Mouse (Mus musculus) embryonic facial prominence, embryonic 11.5 days (tissue): ENCODE results near the gene Tpsg1. TPM values are rescaled to one million over a fixed set of nuclear protein-coding genes. Genes with fewer than 3 reads are reported as not detected.
A peak's percentile ranks its signal among the peaks of the same experiment; 100 is the strongest.

Source experiments
- ATAC-seq: fragments of 200-750 bp; cut with Nextera tagmentation; replicated peaks from 2 replicates; pipeline ENCODE4 v1.8.0; 2017; ENCODE audit warnings: low read depth; ENCODE audit not compliant: insufficient number of reproducible peaks, low FRiP score, low TSS enrichment
- DNase-seq: peaks from one replicate; pipeline ENCODE4 v3.0.0-alpha.2; 2015; ENCODE audit warnings: low spot score
- H3K27ac ChIP-seq: fragments of 300-500 bp; sonication (generic); replicated peaks from 2 replicates; pipeline ENCODE4 v1.5.1; 2014; ENCODE audit warnings: mild to moderate bottlenecking, low read depth, low read length, control low read depth
- H3K27me3 ChIP-seq: fragments of 300-500 bp; sonication (generic); 2 replicates; pipeline ENCODE4 v1.6.1; 2014; ENCODE audit warnings: mild to moderate bottlenecking, low read length, moderate library complexity, mixed read lengths; ENCODE audit not compliant: control insufficient read depth, insufficient read depth
- H3K36me3 ChIP-seq: fragments of 300-500 bp; sonication (generic); replicated peaks from 2 replicates; pipeline ENCODE4 v1.6.1; 2014; ENCODE audit warnings: low read depth, mild to moderate bottlenecking, low read length, moderate library complexity, mixed read lengths; ENCODE audit not compliant: control insufficient read depth, insufficient read depth
- H3K4me1 ChIP-seq: fragments of 300-500 bp; sonication (generic); 2 replicates; pipeline ENCODE4 v1.6.1; 2014; ENCODE audit warnings: low read length, mixed read lengths; ENCODE audit not compliant: control insufficient read depth, insufficient read depth
- H3K4me2 ChIP-seq: fragments of 300-500 bp; sonication (generic); 2 replicates; pipeline ENCODE4 v1.6.1; 2014; ENCODE audit warnings: low read depth, mild to moderate bottlenecking, control low read depth, low read length, moderate library complexity
- H3K4me3 ChIP-seq: fragments of 300-500 bp; sonication (generic); 2 replicates; pipeline ENCODE4 v1.5.1; 2014; ENCODE audit warnings: low read depth, low read length, control low read depth
- H3K9ac ChIP-seq: fragments of 300-500 bp; sonication (generic); replicated peaks from 2 replicates; pipeline ENCODE4 v1.6.1; 2014; ENCODE audit warnings: mild to moderate bottlenecking, control low read depth, low read length
- H3K9me3 ChIP-seq: fragments of 300-500 bp; sonication (generic); replicated peaks from 2 replicates; pipeline ENCODE4 v1.6.1; 2016; ENCODE audit warnings: mild to moderate bottlenecking, low read length, inconsistent platforms, mixed read lengths; ENCODE audit not compliant: control insufficient read depth
- WGBS: fragments of 180-500 bp; shearing (Covaris S2); extraction: QIAGEN DNeasy Blood & Tissue Kit; methylation state at CpG from one replicate; pipeline ENCODE4 v1.1.7; 2014; 5-methylcytosine and 5-hydroxymethylcytosine counted together
- polyA plus RNA-seq: library from polyadenylated mRNA; unstranded; fragments of >200 nt; fragmentation: Nextera tagmentation; extraction: Ambion mirVana; gene quantifications from 2 replicates; pipeline ENCODE4 v1.2.1, GENCODE M21; 2014

Tpsg1 gene
- polyA plus RNA-seq, 1 experiment from 2014 or later = 1.2 TPM

DNA sequence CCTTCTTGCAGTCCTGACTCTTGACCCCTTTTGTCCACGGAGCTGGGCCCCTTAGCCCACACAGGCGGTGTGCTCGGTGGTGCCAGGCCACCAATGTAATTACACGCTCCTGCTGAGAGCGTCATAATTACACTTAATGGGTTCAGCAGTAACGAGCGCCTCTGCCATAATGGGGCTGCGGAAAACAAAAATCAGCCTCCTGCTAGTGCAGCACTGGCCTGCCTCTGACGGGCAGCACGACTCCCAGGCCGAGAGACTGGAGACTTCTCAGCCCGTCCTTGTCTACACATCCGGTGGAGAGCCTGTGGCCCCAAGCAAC, 29.4 kb downstream of the Tpsg1 start:
- no peaks in the 10 kb centered on the region for H3K36me3 ChIP-seq
- no peaks in the 10 kb centered on the region for H3K9me3 ChIP-seq
- 42% methylated on average over 13 of the region's 13 CpGs for WGBS
- no peaks in the 10 kb centered on the region for H3K27me3 ChIP-seq
- H3K9ac ChIP-seq = no peak overlapping the region
- no peak for DNase-seq
- no peaks in the 10 kb centered on the region; the same call in 1 of the 2 replicates for H3K4me1 ChIP-seq
- H3K4me2 ChIP-seq = no peak overlapping the region
- no peak overlapping the region for H3K27ac ChIP-seq
- H3K4me3 ChIP-seq = no peak overlapping the region
- no peak; the same call in 1 of the 2 replicates for ATAC-seq

DNA sequence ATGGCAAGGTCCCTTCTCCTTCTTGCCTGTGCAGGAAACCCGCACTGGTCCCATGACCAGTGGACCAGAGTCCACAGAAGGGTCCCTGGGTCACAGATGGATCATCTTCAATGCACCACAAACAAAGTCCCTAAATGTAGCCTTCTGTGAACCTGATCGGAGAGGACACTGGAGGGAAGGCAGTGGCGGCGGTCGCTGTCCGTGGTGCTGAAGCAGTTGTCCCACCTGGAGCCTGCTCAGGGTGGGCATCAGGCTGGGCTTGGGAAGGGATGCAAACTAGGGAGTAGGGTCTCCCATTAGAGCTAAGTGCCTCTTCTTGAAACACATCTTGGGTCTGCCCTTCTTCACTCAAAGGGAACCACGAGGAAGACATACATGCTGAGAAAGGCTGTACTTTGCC, 31.4 kb downstream of the Tpsg1 start:
- DNase-seq (peak; percentile 78), ATAC-seq (no peak)
- peaks cover 5% of the 10 kb centered on the region; the same call in 1 of the 2 replicates for H3K4me1 ChIP-seq
- H3K36me3 ChIP-seq = no peaks in the 10 kb centered on the region
- no peak overlapping the region for H3K4me3 ChIP-seq
- no peak overlapping the region for H3K9ac ChIP-seq
- 7% methylated on average over 7 of the region's 7 CpGs for WGBS
- no peak overlapping the region for H3K4me2 ChIP-seq
- no peaks in the 10 kb centered on the region for H3K9me3 ChIP-seq
- no peaks in the 10 kb centered on the region for H3K27me3 ChIP-seq
- H3K27ac ChIP-seq = no peak overlapping the region

DNA sequence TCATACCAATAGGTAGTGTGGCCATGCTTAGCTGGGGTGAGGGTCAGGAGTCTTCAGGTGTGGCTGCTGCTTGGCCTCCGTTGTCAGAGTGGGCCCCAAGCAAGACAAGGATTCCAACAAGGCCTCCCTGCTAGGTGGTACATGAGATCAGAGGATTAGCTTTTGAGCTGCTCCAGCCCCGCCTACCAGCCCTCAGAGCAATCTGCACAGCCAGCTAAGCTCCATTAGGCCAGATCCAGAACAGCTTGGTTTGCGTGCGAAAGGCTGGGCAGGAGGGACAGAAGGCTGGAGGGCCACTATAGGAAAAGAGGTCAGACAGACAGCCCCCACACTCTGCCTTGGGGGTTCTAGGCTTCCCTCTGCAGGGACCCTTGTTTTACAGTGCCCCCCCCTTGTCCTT, 32.4 kb downstream of the Tpsg1 start:
- no peak for ATAC-seq
- Histone ChIP-seq H3K4me1 (peaks cover 10% of the 10 kb centered on the region), H3K9ac (no peak overlapping the region)

DNA sequence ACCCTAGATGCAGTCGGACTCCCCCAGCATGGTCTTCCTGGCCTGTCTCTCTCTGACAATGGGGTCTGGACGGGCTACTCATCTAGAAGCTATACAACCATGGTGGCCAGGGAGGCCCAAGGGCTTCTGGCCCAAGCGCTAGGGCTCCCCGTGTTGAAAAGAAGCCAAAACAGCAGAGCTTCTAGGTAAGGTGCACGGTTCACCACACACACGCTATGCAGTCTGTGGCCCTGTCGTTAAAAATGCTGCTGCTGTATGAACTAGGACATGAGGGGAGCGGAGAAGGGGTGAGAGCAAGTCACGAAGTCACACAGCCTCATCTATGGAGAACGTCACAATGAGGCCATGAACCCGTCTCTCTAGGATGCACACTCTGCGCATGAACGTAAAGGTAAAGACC, 33.2 kb downstream of the Tpsg1 start:
- no peaks in the 10 kb centered on the region for H3K36me3 ChIP-seq
- no peak overlapping the region for H3K9ac ChIP-seq
- H3K27me3 ChIP-seq = no peaks in the 10 kb centered on the region
- no peaks in the 10 kb centered on the region for H3K9me3 ChIP-seq
- no peak overlapping the region for H3K4me3 ChIP-seq
- no peak for ATAC-seq
- DNase-seq = no peak
- H3K27ac ChIP-seq = no peak overlapping the region
- no peak overlapping the region for H3K4me2 ChIP-seq
- peaks cover 15% of the 10 kb centered on the region for H3K4me1 ChIP-seq
- WGBS = 87% methylated on average over 13 of the region's 13 CpGs

More for the DNA sequence above, 32.4 kb downstream of the Tpsg1 start:
- WGBS = 28% methylated on average over 4 of the region's 4 CpGs
- H3K27me3 ChIP-seq = no peaks in the 10 kb centered on the region
- no peak overlapping the region for H3K27ac ChIP-seq
- no peak overlapping the region for H3K4me3 ChIP-seq
- no peak overlapping the region for H3K4me2 ChIP-seq
- DNase-seq = no peak
- no peaks in the 10 kb centered on the region for H3K36me3 ChIP-seq
- no peaks in the 10 kb centered on the region for H3K9me3 ChIP-seq

DNA sequence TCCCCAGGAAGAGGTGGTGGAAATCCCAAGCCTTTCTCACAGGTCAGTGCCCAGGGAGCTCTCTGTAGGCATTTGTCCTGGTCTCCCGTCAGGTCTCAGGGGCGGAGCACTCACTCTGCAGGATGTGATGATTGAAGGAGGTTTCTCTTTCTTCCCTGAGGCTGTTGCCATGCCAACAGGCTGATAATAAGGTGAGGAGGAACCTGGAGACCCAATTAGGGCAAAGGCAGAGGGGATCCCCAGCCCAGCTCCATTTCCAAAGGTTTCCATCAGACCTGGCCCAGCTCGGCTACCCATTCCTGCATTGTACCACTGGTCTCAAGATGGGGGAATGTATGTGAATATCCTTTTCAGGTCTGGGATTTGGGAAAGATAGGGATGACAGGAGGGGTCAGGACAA, 35.1 kb downstream of the Tpsg1 start:
- DNase-seq = no peak
- WGBS = 36% methylated on average over 3 of the region's 3 CpGs
- no peak overlapping the region for H3K4me2 ChIP-seq
- no peaks in the 10 kb centered on the region for H3K27me3 ChIP-seq
- no peak overlapping the region for H3K9ac ChIP-seq
- no peak for ATAC-seq
- no peak overlapping the region for H3K4me3 ChIP-seq
- H3K27ac ChIP-seq = no peak overlapping the region
- H3K9me3 ChIP-seq = no peaks in the 10 kb centered on the region
- H3K36me3 ChIP-seq = no peaks in the 10 kb centered on the region
- peaks cover 17% of the 10 kb centered on the region for H3K4me1 ChIP-seq

DNA sequence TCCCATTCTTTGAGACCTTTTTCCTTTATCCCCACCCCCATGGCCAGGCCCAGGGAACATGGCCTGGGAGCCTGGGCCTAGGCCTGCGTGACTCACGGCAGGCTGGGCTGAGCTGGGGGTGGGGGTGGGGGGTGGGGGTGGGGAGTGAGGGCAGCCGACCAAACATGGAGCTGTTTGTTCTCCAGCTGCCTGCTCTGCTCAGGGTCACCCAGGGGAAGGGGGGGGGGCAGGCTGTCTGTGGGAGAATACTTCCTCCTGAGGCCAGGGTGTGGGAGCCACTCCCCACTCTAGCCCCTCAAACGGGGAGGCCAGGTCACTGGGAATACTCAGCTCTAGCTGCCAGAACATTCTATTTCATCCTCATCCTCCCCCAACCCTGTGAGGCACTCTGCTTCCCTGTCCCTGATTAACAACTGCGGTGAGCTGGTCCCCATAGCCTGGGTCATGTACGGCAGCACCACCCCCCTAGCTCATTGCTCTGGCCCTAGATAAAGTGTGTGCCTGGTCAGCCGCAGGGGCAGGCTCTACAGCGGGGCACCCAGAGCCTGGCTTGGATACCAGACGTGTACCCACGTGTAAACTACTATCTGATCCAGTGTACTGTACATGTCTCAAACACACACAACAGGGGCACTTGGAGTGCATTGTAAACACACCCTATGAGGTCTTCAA, 36.3 kb downstream of the Tpsg1 start:
- Histone ChIP-seq H3K27ac (no peak overlapping the region), H3K27me3 (no peaks in the 10 kb centered on the region), H3K4me2 (no peak overlapping the region), H3K9me3 (no peaks in the 10 kb centered on the region), H3K4me3 (no peak overlapping the region), H3K4me1 (peaks cover 17% of the 10 kb centered on the region), H3K9ac (no peak overlapping the region), H3K36me3 (no peaks in the 10 kb centered on the region)
- WGBS = 10% methylated on average over 10 of the region's 10 CpGs
- ATAC-seq = 0 out of 2 replicates have a peak, but pooled peaks have one; percentile 41
- DNase-seq = no peak

DNA sequence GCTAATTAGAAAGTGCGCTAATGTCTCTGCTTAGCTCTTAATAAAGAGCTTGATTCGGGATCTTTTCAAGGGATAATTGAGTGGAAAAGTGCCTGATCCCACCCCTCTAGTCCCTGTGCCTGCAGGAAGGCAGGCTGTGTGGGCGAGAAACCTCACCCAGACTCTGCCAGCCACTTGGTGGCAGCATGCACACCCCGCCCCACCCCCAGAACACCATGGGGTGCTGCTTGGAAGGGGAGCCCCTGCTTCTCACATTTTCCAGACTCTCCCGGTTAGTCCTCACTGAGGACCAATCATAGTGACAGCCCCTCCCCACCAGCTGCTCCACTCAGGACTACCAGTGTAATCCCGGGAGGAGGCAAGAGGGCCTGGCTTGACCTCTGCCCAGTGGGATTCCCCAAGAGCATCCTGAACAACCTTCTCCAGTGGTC, 37.0 kb downstream of the Tpsg1 start:
- Histone ChIP-seq H3K4me3 (no peak overlapping the region), H3K4me1 (peaks cover 17% of the 10 kb centered on the region), H3K9me3 (no peaks in the 10 kb centered on the region), H3K36me3 (no peaks in the 10 kb centered on the region), H3K27ac (no peak overlapping the region), H3K27me3 (no peaks in the 10 kb centered on the region), H3K4me2 (no peak overlapping the region), H3K9ac (no peak overlapping the region)
- WGBS = 21% methylated on average over 6 of the region's 6 CpGs
- no peak for ATAC-seq
- DNase-seq = no peak

DNA sequence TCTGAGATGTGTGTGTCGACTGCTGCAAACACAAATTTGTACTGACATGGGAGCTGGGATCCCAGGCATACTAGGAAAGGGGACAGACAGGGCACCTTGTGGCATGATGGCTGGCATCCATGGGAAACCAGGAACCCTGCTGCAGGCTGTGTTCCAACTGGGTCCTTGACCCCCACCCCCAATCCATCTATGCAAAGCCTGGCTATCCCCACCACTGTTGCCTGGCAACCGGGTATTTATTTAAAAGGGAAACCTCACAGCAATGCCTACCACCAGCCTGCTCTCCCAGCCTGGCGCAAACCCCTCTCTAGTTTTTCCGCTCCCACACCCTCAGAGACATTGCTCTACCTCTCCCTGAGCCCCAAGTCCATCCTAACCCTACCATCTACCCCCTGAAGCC, 38.3 kb downstream of the Tpsg1 start:
- no peaks in the 10 kb centered on the region for H3K36me3 ChIP-seq
- H3K27ac ChIP-seq = no peak overlapping the region
- no peaks in the 10 kb centered on the region for H3K27me3 ChIP-seq
- H3K9ac ChIP-seq = no peak overlapping the region
- no peak for DNase-seq
- H3K4me3 ChIP-seq = no peak overlapping the region
- H3K4me1 ChIP-seq = peaks cover 17% of the 10 kb centered on the region
- H3K4me2 ChIP-seq = no peak overlapping the region
- no peak for ATAC-seq
- no peaks in the 10 kb centered on the region for H3K9me3 ChIP-seq
- WGBS = 75% methylated on average over 4 of the region's 4 CpGs
